Mouse (Mus musculus): Measurements from ENCODE around the gene AC170998.1.

DNA sequence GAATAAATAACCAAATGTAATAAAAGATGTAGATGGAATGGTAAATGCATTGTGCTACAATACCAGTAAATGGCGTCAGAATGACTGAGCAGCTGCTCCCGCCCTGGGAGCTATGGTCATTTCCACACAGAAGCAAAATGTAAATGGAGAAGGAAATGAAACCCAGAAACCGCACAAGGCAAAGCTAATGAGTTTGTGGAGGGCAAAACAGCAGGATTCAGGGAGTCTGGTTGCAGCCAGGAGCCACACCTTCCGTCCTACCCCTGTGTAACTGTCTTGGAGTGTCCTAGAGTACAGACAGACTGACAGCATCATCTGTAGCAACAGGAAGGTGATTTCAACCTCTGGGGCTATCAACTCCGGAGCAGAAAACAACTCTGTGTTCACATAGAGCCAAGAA, 30.6 kb downstream of the AC170998.1 start:
- TF ChIP-seq POLR2A (IDR thresholded peaks at IDR 0.05; ENCODE audit: insufficient read depth, low read length) = no peak
- no peak for TF ChIP-seq CTCF (IDR thresholded peaks at IDR 0.05; ENCODE audit: low read depth, low read length)
